Mouse (Mus musculus) right cerebral cortex, adult 18-20 months (tissue): ENCODE results near the gene Taco1.
"Not testable (repeated sequence)": the region's sequence is repeated elsewhere in the genome, so short reads cannot be mapped to it uniquely, and the experiment has no call there.

Source experiments
- DNase-seq: peaks from one replicate; pipeline ENCODE4 v3.0.0; 2022; ENCODE audit warnings: mixed read lengths

Gene Taco1

DNA sequence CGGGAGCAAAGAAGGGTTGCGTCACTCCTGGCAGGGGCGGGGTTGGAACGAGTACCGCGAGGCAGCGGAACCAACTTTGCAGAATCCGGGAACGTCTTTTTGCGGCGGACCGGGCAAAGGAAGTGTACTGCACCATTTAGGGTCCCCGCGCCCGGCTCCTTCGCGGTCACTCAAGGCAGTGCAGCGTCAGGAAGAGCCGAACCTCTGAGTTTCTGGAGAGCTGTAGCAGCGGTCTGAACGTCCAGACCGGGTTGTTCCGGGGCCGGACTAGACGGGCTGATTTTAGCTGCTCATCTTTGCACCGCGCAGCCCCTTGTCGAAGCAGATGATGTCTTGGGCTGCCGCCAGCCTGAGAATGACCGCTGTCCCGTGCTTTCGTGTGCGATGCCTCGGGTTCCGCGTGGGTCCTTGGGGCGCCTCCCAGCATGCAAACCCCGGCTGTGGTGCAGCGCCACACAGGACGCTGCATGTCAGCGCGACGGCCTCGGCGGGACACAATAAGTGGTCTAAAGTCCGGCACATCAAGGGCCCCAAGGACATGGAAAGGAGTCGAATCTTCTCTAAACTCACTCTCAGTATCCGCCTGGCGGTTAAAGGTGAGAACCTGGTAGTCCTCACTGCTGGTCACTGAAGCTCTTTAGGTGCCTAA is at the start of gene Taco1:
Gene Taco1, plus strand, starts transcription at position 139 of the 649 bp plus-strand sequence.
- peak; percentile 96 for DNase-seq

DNA sequence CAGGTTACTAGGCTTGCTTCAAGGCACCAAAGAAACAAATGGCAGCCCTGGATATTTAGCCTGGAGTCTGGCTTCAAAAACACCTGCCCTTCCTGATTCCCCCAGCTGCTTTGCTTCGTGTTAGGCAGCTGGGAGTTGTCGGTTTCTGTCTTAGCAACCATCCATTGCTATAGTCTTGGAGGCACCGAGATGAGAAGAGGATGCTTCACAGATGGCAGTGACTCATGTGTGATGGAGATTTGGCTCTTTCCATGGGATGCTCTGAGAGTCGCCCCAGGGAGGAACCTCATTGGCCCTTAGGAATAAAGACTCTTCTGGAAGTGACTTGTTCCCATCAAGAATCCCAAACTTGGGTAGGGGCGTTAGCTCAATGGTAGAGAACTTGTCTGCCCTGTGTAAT is 49.4 kb upstream of the Taco1 start:
- DNase-seq = peak; percentile 34

DNA sequence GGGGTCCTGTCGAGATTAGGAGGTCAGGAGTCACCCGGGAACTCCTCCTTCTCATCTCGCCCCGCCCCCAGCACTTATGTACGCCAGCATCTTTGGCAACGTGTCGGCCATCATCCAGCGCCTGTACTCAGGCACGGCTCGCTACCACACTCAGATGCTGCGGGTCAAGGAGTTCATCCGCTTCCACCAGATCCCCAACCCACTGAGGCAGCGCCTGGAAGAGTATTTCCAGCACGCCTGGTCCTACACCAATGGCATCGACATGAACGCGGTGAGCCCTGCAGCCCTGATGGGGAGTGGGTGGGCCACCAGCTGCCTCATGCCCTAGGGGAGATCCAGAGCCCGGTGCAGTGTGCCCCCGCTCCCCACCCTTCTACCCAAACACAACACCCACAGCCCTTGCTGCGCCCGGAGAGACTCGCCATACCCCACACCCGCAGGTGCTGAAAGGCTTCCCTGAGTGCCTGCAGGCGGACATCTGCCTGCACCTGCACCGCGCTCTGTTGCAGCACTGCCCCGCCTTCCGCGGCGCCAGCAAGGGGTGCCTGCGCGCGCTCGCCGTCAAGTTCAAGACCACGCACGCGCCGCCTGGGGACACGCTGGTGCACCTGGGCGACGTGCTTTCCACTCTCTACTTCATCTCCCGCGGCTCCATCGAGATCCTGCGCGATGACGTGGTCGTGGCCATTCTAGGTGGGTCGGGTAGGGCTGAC is 45.7 kb upstream of the Taco1 start:
- peak; percentile 72 for DNase-seq

DNA sequence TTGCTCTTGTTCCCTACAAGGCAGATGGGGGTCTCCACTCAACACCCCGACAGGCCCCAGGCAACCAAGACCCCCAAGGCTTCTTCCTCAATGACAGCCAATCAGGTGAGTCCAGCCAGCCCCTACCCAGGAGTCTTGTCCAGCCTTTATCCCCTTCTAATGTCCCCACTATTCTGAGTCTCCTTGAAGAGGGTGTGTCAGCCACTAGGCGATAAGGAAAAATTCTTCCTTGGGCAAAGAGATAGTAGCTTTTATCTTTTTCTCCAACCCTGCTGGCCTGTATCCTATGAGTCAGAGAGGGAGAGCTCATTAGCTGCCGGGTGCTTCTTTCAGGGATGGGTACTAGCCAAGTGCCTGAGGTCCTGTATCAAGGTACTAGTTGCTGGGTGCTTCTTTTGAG is 40.1 kb upstream of the Taco1 start:
- DNase-seq = no peak

DNA sequence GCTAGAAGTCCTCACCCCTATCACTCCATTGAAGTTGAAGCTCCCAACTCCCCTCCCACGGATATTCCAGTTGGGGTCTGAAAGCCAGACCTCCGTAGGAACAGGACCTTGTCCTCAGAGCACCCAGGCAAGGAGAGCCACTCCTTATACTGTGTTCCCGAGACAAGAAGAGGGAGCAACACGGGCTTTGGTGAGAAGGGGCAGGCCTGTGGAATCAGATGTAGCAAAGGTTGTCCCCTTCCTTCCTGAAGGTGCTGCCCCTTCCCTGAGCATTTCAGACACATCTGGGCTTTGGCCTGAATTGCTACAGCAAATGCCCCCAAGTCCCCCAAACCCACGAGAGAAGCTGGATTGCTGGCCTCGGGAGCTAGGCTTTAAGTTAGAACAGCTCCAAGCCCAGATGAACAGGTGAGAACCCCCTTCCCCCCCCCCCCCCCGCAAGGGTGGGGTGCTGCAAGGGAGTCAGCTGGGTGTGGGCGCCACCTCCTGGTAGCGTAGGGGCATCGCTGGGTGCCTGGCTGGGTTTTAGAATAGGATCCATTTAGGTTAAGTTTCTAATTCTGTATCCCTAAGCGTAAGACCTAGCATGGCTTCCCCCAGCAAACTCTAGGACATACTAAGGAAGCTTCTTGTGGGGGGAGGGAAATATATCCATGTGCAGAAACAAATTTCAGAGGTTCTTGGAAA is 39.3 kb upstream of the Taco1 start:
- DNase-seq = peak; percentile 58

DNA sequence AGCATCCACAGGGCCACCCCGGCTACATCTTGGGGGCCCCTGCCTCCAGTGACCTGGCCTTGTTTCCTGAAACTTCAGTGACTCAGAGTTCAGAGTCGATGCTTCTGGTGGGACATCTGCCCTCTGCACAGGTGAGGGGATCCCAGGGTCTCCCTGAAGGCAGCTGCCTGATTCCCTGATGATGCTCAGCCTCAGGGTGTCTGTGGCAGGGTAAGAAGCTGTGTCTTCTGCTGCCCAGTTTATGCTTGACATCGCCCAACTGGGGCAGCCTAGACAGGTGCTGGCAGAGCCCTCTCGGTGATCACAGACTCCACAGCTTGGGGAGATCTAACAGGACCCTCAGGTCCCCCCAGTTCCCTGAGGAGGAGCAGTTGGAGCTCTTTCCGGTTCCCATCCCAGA is 38.3 kb upstream of the Taco1 start:
- DNase-seq = no peak

DNA sequence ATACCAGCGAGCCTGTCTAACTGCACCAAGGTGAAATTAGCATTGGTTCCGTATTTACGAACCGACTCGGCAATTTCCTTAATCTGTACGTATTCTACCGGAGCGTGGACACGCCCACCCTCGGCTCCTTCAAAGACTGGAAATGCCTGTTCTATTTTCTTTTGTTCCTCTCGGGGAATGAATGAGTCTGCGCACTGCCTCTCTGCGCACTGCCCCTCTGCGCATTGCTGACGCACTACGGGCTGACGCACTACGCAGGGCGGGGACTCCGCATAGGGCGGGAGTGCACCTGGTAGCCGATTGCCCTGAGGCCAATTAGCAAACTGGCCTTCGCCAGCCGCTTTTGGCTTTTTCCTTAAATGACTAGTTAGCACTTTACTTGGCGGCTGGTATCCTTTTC is 33.8 kb upstream of the Taco1 start:
- not testable (repeated sequence) for DNase-seq

DNA sequence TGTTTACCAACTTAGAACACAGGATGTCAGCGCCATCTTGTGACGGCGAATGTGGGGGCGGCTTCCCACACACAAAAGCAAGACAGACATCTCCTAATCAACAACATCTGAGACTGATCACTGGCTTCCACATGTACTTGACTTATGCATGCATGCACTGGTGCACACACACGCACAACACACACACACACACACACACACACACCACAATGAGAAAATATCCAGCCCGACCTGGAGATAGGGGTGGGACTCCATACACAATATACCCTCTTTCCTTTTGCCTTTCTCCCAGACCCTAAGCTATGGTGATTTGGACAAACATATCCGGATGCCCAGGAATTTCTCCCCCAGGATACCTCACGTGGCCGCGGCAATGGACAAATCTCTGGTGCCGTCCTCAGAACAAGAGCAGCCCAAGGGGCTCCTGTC is 32.4 kb upstream of the Taco1 start:
- DNase-seq = no peak

DNA sequence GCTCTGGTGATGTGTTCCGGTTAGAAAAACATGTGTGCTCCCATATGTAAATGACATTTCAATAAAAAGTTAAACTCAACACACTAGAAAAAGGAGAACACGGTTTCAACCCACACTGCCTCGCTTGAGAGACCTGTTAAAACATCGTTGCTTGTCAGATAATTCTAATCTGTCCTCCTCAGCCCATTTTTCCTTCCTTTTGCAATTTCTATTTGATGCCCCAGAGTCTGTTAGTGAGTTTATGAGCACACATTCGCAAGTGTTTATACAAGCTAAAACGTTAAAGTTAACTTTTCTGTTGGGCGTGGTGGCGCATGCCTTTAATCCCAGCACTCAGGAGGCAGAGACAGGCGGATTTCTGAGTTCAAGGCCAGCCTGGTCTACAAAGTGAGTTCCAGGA is 30.9 kb upstream of the Taco1 start:
- no peak for DNase-seq

DNA sequence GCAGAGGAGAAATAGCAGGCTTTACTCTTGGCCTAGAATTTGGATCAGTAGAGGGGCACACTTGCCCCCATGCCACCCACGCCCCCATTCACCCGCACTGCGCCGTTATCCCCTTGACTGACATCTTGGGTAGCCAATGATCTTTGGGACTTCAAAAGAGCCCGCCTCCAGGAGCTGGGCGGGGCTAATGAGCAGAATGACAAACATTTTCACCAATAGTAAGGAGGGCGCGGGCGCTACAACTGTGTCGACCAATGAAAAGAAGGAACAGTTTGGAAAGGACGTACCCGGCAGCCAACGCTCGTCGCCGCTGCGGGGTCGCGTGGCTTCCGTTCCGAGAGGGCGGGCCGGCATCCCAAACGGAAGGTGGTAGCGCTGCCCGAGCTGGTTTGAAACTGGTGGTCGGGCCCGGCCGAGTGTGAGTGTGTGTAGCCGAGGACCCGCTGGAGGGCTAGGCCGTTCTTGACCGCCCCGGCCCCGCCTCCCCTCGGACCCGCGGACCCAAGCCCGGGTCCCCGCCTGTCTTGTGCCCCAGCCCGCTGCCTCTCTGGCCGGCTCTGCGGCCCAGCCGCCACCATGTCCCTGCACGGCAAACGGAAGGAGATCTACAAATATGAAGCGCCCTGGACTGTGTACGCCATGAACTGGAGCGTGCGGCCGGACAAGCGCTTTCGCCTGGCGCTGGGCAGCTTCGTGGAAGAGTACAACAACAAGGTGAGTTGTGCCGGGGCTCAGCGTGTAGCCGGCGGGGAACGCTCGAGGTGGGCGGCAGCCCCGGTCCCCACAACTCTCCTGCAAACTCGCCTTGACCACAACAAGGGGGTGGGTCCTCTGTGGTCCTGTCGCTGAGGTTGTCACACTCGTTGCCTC is 29.1 kb upstream of the Taco1 start, which contains the start of gene Dcaf7:
Gene Dcaf7, plus strand, starts transcription at position 325 of the 870 bp plus-strand sequence.
- peak; percentile 98 for DNase-seq

DNA sequence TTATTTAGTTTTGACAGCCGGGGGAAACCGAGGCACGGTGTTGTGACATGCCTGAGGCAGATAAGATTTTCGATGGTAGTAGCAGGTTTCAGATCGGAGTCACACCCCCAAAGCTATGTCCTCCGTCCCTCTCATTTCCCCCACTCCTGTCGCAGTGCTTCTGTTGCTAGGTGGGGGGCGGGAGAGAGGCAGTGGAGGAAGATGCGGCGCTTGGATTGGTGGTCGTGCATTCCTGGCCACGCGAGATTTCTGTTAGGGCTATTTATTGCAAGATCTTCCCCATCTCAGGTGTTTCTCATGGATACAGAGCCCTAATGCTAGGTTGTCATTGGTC is 28.5 kb upstream of the Taco1 start:
- peak; percentile 56 for DNase-seq

DNA sequence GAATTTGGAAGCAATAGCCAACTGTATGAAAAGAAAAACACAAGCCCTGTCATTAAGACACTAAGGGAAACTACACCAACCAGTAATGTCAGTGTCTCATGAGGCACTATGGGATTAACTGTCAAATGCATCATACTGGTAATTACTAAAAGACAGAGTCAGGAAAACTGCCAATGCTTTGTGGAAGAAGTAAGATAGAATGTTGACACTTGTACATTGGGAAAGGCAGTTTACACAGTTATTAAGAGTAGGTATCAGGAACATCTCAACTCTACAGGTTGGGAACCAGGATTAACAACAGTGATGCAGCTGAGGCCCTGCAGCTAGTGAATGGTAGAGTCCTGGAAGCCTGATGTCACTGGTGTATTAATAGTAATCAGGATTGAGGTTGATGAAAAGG is 21.5 kb upstream of the Taco1 start:
- DNase-seq = no peak

DNA sequence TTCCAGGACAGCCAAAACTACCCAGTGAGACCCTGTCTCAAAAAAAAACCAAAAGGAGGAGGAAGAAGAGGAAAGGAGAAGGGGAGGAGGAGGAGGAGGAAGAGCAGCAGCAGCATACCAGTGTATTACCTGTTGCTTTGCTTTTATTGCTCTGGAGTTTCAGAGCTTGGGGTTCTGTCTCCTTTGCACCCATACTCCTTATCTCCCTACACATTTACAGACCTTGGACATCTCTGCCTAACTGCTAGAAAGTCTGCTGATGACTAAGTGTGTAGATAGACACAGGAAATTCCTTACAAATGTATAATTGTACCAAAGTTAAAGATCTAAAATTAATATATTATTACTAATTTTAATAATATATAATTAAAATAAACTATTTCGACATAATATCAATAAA is 20.6 kb upstream of the Taco1 start:
- no peak for DNase-seq

DNA sequence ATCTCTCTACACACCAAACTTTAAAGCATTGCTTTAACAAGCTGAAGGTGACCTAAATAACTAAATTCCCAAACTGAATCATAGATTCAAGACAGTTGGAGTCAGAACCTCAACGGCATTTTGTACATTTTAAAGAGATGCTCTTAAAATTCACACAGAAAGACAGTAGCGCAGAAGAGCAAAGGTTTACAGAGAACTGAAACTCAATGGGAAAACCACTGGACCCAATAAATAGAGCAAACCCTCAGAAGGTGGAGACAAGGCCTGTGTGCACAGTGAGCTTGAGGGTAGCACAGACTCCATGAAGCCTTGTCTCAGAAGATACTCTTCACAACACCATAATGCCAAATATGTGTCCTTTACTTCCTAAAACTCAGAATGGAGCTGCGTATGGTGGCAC is 20.1 kb upstream of the Taco1 start:
- no peak for DNase-seq

DNA sequence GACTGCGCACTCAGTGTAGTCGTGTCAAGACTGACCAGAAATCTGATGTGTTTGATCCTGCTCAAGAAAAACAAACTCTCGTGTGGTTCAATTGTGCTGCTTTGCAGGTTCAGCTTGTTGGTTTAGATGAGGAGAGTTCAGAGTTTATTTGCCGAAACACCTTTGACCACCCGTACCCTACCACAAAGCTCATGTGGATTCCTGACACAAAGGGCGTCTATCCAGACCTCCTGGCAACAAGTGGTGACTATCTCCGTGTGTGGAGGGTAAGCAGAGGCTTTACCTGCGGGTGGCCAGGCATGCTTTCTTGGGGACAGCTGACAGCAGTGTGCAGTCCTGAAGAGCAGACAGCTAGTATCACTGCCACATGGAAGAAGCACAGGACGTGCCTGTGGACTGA is 19.3 kb upstream of the Taco1 start:
- no peak for DNase-seq

DNA sequence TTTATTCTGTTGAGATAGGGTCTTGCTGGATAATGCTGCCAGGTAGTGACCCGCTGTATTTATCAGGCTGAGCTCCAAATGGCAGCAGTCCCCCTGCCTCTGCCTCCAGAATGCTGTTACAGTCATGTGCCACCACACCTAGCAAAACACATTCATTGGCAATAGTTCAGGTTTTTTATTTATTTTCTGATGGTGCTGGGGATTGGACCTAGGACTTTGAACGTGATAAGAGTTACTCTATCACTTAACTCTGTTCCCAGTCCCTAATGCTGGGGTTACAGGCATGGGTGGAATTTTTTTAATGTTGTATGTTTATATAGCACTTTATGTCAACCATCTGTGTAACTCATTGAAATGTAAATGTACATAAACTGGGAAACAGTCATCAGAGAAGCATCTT is 11.9 kb upstream of the Taco1 start:
- DNase-seq = no peak

DNA sequence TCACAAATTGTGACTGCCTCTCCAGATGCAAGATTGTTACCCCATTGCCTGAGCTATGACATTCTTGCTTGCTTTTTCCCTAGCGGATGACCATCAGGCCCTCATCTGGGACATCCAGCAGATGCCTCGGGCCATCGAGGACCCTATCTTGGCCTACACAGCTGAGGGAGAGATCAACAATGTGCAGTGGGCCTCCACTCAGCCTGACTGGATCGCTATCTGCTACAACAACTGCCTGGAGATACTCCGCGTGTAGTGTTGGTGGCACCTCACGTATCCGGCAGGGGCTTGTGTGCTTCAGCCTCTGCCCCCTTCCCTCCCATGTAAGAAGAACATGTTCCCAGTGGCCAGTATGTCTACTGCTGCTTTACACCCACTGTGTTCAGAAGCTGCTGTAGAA is 11.3 kb upstream of the Taco1 start:
- DNase-seq = no peak

DNA sequence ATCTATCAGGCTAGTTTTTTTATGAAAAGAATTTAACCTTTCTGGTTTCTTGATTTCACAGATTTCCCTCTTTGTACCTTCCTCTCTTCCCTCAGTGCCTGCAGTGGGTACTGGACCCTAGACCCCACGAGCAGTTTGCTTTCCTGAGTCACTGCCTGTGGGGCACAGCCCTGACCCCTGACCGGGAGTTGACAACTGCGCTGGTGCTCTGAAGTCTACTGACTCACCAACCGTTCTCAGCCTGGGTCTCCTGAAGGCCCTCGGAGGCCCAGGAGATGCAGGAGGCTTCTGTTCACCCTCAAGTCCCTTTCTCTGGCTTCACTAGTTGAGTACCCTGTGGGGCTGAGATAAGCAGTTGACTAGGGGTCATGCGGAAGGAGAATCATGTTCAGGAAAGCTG is 10.5 kb upstream of the Taco1 start:
- no peak for DNase-seq

DNA sequence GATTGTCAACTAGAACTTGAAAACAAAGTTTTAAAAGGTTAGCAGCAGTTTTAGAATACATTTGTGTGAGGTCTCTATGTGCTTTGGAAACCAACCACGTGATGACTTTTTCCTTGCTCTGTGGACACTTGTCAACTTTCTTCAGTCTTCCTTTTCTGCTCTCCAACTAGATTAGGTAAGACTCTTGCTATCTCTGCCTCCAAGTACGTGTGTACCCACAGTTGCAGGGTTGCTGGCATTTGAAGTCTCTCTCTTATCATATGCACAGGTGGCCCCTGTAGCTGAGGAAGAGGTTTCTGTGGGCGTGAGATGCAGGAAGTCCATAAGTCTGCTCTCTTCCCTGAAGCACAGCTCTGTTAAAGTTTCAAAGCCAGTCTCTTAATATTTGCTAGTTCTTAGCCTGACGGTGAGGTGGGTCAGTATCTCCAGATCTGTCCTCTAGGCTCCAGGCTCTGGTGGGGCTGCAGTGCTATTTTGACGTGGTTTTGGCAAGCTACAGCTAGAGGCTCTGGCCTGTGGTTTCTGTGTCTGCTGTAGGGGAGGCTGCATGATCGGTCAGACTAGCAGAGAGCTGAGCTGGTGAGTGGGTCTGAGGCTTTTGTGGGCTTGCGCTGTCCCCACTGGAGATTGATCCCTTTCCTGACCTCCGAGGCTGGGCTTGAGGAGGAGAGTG is 8.9 kb upstream of the Taco1 start:
- DNase-seq = no peak

DNA sequence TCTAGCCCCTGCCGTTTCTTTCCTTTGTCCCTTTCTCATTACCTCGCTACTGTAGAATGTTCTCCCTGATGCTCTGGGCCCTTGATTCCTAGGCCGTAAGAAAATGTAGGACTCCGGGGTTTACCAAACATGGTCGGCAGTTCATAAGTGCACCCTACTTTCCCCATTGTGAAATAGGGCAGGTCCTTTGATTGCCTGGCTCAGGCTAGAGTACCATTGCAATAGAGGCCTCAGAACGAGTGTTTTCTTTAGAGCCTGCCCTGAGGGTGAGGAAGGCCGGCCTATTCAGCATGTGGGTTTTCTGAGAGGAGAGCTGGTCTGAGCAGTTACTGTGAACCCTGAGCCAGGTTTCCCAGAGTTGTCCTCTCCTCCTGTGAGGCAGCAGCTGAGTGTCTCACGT is 7.8 kb upstream of the Taco1 start:
- no peak for DNase-seq

DNA sequence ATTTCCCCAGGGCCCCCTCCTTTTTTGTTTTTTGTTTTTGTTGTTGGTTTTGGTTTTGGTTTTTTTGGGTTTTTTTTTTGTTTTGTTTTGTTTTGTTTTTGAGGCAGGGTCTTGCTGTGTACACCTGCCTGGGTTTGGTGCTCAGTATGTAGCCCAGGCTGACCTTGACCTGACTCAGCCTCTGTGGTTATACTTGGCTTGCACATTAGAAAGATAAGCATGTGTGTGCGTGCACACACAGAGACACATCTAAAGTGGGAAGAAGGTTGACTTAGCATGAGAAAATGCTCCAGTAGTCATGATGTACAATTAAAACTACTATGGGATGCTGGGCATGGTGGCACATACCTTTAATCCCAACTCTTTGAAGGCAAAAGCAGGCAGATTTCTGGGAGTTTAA is 5.3 kb upstream of the Taco1 start:
- DNase-seq = no peak

DNA sequence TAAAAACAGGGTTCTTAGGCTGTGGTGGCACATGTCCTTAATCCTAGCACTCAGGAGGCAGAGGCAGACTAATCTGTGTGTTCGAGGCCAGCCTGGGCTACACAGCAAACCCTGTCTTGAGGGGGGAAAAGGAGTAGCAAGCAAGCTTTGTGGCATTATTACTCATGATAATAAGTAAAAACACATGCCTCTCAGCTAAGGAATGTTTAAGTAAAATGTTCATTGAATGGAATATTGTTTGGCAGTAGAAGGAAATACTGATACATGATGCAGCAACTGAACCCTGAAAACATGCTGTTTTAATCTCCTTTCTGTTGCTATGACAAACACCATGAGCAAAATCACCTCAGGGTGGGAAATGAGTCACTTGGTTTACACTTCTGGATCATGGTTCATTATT is 4.5 kb upstream of the Taco1 start:
- no peak for DNase-seq

DNA sequence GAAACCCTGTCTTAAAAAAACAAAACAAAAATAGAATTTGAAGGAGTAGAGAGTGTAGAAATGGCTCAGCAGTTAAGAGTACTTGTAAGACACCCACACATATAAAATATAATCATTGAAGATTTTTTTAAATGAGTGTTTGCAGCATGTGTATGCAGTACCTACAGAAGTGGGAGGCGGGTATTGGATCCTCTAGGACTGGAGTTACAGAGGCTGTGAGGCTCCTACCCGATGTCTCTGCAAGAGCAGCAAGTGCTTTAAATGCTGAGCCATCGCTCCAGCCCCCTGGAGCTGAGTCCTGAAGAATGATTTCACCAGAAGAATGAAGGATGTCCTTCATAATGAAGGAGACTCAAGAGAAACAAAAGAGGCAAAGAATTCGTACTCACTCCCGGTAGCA is 2.1 kb upstream of the Taco1 start:
- DNase-seq = peak; percentile 47
